Mouse (Mus musculus): ENCODE results near the gene Rapgef2. TPM values are rescaled to one million over a fixed set of nuclear protein-coding genes. Genes with fewer than 3 reads are reported as not detected.

Gene Rapgef2
- polyA plus RNA-seq, 2 experiments, result 1.2 TPM

GRCm38 (mm10) chr3:79272939-79273338 lies 13.4 kb downstream of the Rapgef2 start:
- Histone ChIP-seq H3K9ac (replicated peaks) (no peak overlapping the region), H3K27ac (no peak overlapping the region), H3K9me3 (ENCODE audit: control insufficient read depth, low read length) (no peaks in the 10 kb centered on the region), H3K27me3 (ENCODE audit: control insufficient read depth, insufficient read depth, low read length) (no peaks in the 10 kb centered on the region), H3K4me3 (ENCODE audit: insufficient read depth in 1 of 2, low read depth in 2 of 2, low read length in 2 of 2) (no peak overlapping the region), H3K4me1 (replicated peaks; ENCODE audit: control insufficient read depth in 2 of 2, insufficient read depth in 2 of 2, low read length in 1 of 2) (no peaks in the 10 kb centered on the region), H3K4me2 (ENCODE audit: low read depth) (no peak overlapping the region), H3K36me3 (replicated peaks; ENCODE audit: control insufficient read depth, insufficient read depth, low read depth) (no peaks in the 10 kb centered on the region)
- ATAC-seq (ENCODE audit: insufficient read depth) (no peak), DNase-seq (ENCODE audit: low read depth in 3 of 3, low spot score in 3 of 3) (no peak)
- TF ChIP-seq EP300 (IDR thresholded peaks at IDR 0.05; ENCODE audit: low read depth), result no peak
- WGBS (ENCODE audit: insufficient replicate concordance), result 65% methylated on average over 4 of the region's 4 CpGs

GRCm38 (mm10) chr3:79270980-79271555 lies 15.2 kb downstream of the Rapgef2 start:
- TF ChIP-seq CTCF (IDR thresholded peaks at IDR 0.05; ENCODE audit: low read depth) (no peak), EP300 (IDR thresholded peaks at IDR 0.05; ENCODE audit: low read depth) (no peak)
- H3K9ac ChIP-seq (replicated peaks), result no peak overlapping the region
- no peak overlapping the region for H3K27ac ChIP-seq
- H3K4me3 ChIP-seq (ENCODE audit: insufficient read depth in 1 of 2, low read depth in 2 of 2, low read length in 2 of 2), result no peak overlapping the region
- no peaks in the 10 kb centered on the region for H3K36me3 ChIP-seq (replicated peaks; ENCODE audit: control insufficient read depth, insufficient read depth, low read depth)
- no peaks in the 10 kb centered on the region for H3K9me3 ChIP-seq (ENCODE audit: control insufficient read depth, low read length)
- no peak for DNase-seq (ENCODE audit: low read depth in 3 of 3, low spot score in 3 of 3)
- 57% methylated on average over 12 of the region's 12 CpGs for WGBS (ENCODE audit: insufficient replicate concordance)
- no peak for ATAC-seq (ENCODE audit: insufficient read depth)
- no peak overlapping the region for H3K4me2 ChIP-seq (ENCODE audit: low read depth)
- H3K4me1 ChIP-seq (replicated peaks; ENCODE audit: control insufficient read depth in 2 of 2, insufficient read depth in 2 of 2, low read length in 1 of 2), result no peaks in the 10 kb centered on the region
- H3K27me3 ChIP-seq (ENCODE audit: control insufficient read depth, insufficient read depth, low read length), result no peaks in the 10 kb centered on the region

GRCm38 (mm10) chr3:79269872-79270271 lies 16.4 kb downstream of the Rapgef2 start:
- H3K9ac ChIP-seq (replicated peaks), result no peak overlapping the region
- DNase-seq (ENCODE audit: low read depth in 3 of 3, low spot score in 3 of 3) (no peak), ATAC-seq (ENCODE audit: insufficient read depth) (no peak)
- WGBS (ENCODE audit: insufficient replicate concordance), result 74% methylated on average over 8 of the region's 8 CpGs
- no peak overlapping the region for H3K27ac ChIP-seq
- H3K9me3 ChIP-seq (ENCODE audit: control insufficient read depth, low read length), result no peaks in the 10 kb centered on the region
- H3K4me3 ChIP-seq (ENCODE audit: insufficient read depth in 1 of 2, low read depth in 2 of 2, low read length in 2 of 2), result no peak overlapping the region
- H3K27me3 ChIP-seq (ENCODE audit: control insufficient read depth, insufficient read depth, low read length), result no peaks in the 10 kb centered on the region
- TF ChIP-seq EP300 (IDR thresholded peaks at IDR 0.05; ENCODE audit: low read depth) (no peak), CTCF (IDR thresholded peaks at IDR 0.05; ENCODE audit: low read depth) (no peak)
- no peaks in the 10 kb centered on the region for H3K4me1 ChIP-seq (replicated peaks; ENCODE audit: control insufficient read depth in 2 of 2, insufficient read depth in 2 of 2, low read length in 1 of 2)
- no peak overlapping the region for H3K4me2 ChIP-seq (ENCODE audit: low read depth)
- no peaks in the 10 kb centered on the region for H3K36me3 ChIP-seq (replicated peaks; ENCODE audit: control insufficient read depth, insufficient read depth, low read depth)

GRCm38 (mm10) chr3:79266976-79267375 lies 19.3 kb downstream of the Rapgef2 start:
- Histone ChIP-seq H3K9me3 (ENCODE audit: control insufficient read depth, low read length) (no peaks in the 10 kb centered on the region), H3K4me1 (replicated peaks; ENCODE audit: control insufficient read depth in 2 of 2, insufficient read depth in 2 of 2, low read length in 1 of 2) (no peaks in the 10 kb centered on the region), H3K4me3 (ENCODE audit: insufficient read depth in 1 of 2, low read depth in 2 of 2, low read length in 2 of 2) (no peak overlapping the region), H3K27me3 (ENCODE audit: control insufficient read depth, insufficient read depth, low read length) (no peaks in the 10 kb centered on the region), H3K27ac (no peak overlapping the region), H3K36me3 (replicated peaks; ENCODE audit: control insufficient read depth, insufficient read depth, low read depth) (no peaks in the 10 kb centered on the region), H3K4me2 (ENCODE audit: low read depth) (no peak overlapping the region), H3K9ac (replicated peaks) (no peak overlapping the region)
- ATAC-seq (ENCODE audit: insufficient read depth) (no peak), DNase-seq (ENCODE audit: low read depth in 3 of 3, low spot score in 3 of 3) (no peak)
- TF ChIP-seq CTCF (IDR thresholded peaks at IDR 0.05; ENCODE audit: low read depth) (no peak), EP300 (IDR thresholded peaks at IDR 0.05; ENCODE audit: low read depth) (no peak)
- 73% methylated on average over 6 of the region's 6 CpGs for WGBS (ENCODE audit: insufficient replicate concordance)

GRCm38 (mm10) chr3:79261816-79262316 lies 24.5 kb downstream of the Rapgef2 start:
- TF ChIP-seq EP300 (IDR thresholded peaks at IDR 0.05; ENCODE audit: low read depth) (no peak), CTCF (IDR thresholded peaks at IDR 0.05; ENCODE audit: low read depth) (no peak)
- H3K4me1 ChIP-seq (replicated peaks; ENCODE audit: control insufficient read depth in 2 of 2, insufficient read depth in 2 of 2, low read length in 1 of 2), result peaks cover 0 to 4% of the 10 kb centered on the region in 2 experiments; a peak in 1 of 4 replicates
- H3K4me3 ChIP-seq (ENCODE audit: insufficient read depth in 1 of 2, low read depth in 2 of 2, low read length in 2 of 2), result no peak overlapping the region
- DNase-seq (ENCODE audit: low read depth in 3 of 3, low spot score in 3 of 3), result no peak
- no peak overlapping the region for H3K4me2 ChIP-seq (ENCODE audit: low read depth)
- H3K9ac ChIP-seq (replicated peaks), result no peak overlapping the region
- H3K36me3 ChIP-seq (replicated peaks; ENCODE audit: control insufficient read depth, insufficient read depth, low read depth), result no peaks in the 10 kb centered on the region
- no peaks in the 10 kb centered on the region for H3K9me3 ChIP-seq (ENCODE audit: control insufficient read depth, low read length)
- peak; percentile 50; the same call in 1 of the 2 replicates for ATAC-seq (ENCODE audit: insufficient read depth)
- no peaks in the 10 kb centered on the region for H3K27me3 ChIP-seq (ENCODE audit: control insufficient read depth, insufficient read depth, low read length)
- H3K27ac ChIP-seq, result no peak overlapping the region
- 71% methylated on average over 6 of the region's 6 CpGs for WGBS (ENCODE audit: insufficient replicate concordance)

Measured in liver, embryonic 14.5 days (tissue).